Mouse (Mus musculus): ENCODE data around the gene Fgfr2. TPM values are rescaled to one million over a fixed set of nuclear protein-coding genes. Genes with fewer than 3 reads are reported as not detected.
A peak's percentile ranks its signal among the peaks of the same experiment; 100 is the strongest.

The Fgfr2 gene
- polyA plus RNA-seq, 1 experiment from 2014 or later: 47.9 TPM

DNA sequence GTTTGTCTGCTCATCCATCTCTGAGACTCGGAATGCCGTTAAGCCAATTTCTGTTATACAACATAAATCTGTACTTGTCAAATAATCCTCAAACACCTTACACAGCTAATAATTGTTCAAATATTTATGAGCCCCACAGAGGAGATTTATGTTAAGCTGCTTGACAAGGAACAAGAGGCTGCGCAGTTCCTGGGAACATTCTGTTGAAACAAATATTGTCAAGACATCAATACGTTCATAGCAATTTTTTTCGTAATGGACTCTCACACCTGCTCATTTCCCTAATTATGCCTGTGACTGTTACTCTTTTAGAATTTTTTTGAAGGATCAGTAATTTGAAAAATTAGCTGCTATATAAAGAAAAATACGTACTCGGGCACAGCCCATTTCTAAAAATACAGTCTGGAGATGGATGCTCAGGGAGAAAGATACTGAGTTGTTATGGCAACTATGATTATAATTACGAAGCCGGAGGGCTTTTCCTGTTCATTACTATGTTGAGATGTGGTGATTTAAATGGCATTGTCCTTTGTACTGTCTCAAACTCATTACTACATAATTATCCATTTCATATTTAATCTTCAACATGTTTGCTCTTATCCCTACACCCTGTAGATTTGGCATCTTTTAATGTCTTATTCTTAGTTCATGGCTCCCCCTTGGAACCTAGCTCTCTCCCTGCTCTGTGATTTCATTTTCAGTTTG, 964.7 kb downstream of the Fgfr2 start:
- Histone ChIP-seq H3K4me1 (peaks cover 30% of the 10 kb centered on the region), H3K9ac (no peak overlapping the region), H3K9me3 (replicated peaks) (no peaks in the 10 kb centered on the region), H3K4me2 (no peak overlapping the region), H3K27me3 (peaks cover 25% of the 10 kb centered on the region), H3K27ac (peak overlapping the region; percentile 73), H3K4me3 (no peak overlapping the region), H3K36me3 (ENCODE audit: poor library complexity, severe bottlenecking) (no peaks in the 10 kb centered on the region)
- 64% methylated on average over 9 of the region's 9 CpGs for WGBS
- ATAC-seq: peak; percentile 54

DNA sequence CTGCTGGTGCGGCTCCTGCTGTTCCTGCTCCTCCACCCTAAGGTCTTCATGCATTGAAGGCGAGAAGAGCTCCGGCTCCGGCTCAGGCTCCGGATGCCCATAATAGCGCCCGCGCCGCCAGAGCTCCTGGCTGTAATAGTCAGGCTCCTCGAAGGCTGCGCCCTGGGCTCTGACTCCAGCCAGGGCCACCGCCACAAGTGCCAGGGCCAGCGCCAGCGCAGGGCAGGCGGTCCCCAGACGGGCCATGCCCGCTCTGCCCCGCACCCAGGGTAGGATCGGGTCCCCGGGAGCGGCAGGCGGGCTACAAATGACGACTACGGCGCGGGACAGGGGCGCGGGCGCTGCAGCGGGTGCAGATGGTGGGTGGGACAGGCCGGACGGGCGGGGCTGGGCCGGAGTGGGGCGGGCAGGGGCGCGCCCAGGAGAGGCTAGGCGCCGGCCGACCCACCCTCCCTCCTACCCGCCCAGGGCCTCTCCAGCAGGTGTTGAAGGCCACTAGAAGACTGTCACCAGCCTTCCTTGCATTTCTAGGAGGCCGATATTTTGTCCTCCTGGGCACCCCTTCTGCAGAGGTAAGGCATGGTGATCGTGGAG, 968.7 kb downstream of the Fgfr2 start, which contains the start of gene Cpxm2:
TSS of gene Cpxm2 (minus strand) at position 372 of the 594 bp plus-strand sequence.
- Histone ChIP-seq H3K9me3 (replicated peaks) (no peaks in the 10 kb centered on the region), H3K4me2 (peak within 1 kb of the TSS; percentile 74), H3K4me1 (peaks cover 27% of the 10 kb centered on the region), H3K36me3 (ENCODE audit: poor library complexity, severe bottlenecking) (no peaks in the 10 kb centered on the region), H3K27ac (no peak within 1 kb of the TSS), H3K9ac (peak within 1 kb of the TSS; percentile 58), H3K4me3 (peak within 1 kb of the TSS; percentile 40), H3K27me3 (peaks cover 40% of the 10 kb centered on the region)
- WGBS: 3% methylated on average over 42 of the region's 43 CpGs
- ATAC-seq: peak; percentile 17; the same call in 1 of the 2 replicates

DNA sequence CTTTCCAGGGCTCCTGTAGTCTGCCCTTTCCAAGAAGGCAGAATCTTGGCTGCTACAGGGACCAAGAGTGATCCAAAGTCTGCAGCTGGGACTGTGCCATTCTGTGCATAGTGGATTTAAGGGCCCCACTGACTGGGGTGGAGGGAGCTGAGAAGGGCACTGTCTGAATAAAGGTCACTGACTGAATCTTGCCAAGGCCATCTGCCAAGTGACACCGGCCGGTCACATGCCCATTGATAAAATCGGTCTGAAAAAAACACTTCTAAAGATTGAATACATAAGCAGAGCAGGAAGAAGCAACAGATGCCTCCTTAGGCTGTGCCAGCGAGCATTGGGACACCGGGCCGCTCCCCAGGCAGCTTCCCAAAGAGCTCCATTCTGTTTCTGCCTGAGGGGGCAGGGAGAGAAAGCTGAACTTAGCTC, 969.4 kb downstream of the Fgfr2 start:
- no peaks in the 10 kb centered on the region for H3K36me3 ChIP-seq (ENCODE audit: poor library complexity, severe bottlenecking)
- H3K4me1 ChIP-seq: peaks cover 27% of the 10 kb centered on the region
- no peaks in the 10 kb centered on the region for H3K9me3 ChIP-seq (replicated peaks)
- H3K9ac ChIP-seq: no peak overlapping the region
- peak; percentile 48; the same call in 1 of the 2 replicates for ATAC-seq
- no peak overlapping the region for H3K27ac ChIP-seq
- 21% methylated on average over 6 of the region's 6 CpGs for WGBS
- H3K4me2 ChIP-seq: peak overlapping the region; percentile 74
- 0 out of 2 replicates have a peak overlapping the region, but pooled peaks have one; percentile 40 for H3K4me3 ChIP-seq
- peaks cover 40% of the 10 kb centered on the region for H3K27me3 ChIP-seq

DNA sequence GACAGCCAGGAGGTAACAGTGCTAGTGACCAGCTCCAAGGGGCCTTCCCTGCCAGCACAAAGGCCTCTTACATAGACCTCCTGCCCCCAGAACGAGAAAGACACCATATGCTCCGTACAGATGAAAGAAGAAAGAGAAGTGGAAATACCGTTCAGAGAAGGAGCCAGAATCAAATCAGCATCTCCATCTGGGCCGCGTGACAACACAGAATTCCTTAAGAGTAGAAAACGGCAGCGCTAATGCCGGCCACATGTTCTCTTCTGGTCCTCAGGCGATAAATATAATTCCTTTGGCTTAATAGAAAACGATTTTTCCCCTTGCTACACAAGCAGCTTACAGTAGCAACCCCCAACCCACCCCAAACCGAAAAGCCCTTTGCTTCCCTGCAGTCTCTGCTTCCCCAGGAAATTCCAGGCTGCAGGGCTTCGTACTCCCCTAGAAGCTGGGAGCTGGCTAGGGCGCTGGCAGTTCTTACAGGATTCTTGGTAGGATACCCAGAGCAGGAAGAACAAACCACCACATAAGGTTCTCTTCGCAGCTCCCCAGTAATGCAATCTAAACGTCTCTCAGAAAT, 977.8 kb downstream of the Fgfr2 start:
- 78% methylated on average over 15 of the region's 15 CpGs for WGBS
- no peak overlapping the region for H3K27ac ChIP-seq
- H3K36me3 ChIP-seq (ENCODE audit: poor library complexity, severe bottlenecking): no peaks in the 10 kb centered on the region
- no peak for ATAC-seq
- H3K9me3 ChIP-seq (replicated peaks): no peaks in the 10 kb centered on the region
- H3K9ac ChIP-seq: no peak overlapping the region
- H3K27me3 ChIP-seq: 0 out of 2 replicates have a peak, but pooled peaks cover 2% of the 10 kb centered on the region
- no peaks in the 10 kb centered on the region for H3K4me1 ChIP-seq
- no peak overlapping the region for H3K4me3 ChIP-seq
- no peak overlapping the region for H3K4me2 ChIP-seq

DNA sequence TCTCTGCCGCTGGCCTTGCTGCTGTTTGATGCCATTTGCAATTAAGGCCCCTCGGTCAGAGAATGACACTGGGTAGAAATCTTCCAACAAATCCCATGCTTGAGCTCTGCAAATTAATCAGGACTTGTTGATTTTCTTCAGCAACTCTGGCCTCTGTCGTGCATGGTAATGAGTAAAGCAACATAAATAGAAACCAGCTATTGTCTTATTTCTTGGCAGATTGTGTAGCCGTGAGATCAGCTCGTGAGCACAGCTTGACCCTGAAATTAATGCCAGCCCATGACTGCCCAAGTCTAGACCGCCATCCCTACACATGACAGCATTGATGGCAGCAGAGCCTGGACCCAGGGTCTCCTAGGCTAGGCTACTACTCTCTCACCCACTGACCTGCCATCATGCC, 994.5 kb downstream of the Fgfr2 start:
- 45% methylated on average over 6 of the region's 6 CpGs for WGBS
- no peaks in the 10 kb centered on the region for H3K27me3 ChIP-seq
- no peak overlapping the region for H3K9ac ChIP-seq
- no peak overlapping the region for H3K27ac ChIP-seq
- H3K4me1 ChIP-seq: peaks cover 13% of the 10 kb centered on the region
- no peak overlapping the region for H3K4me3 ChIP-seq
- peaks cover 4% of the 10 kb centered on the region; the same call in 1 of the 2 replicates for H3K9me3 ChIP-seq (replicated peaks)
- H3K36me3 ChIP-seq (ENCODE audit: poor library complexity, severe bottlenecking): no peaks in the 10 kb centered on the region
- no peak for ATAC-seq
- H3K4me2 ChIP-seq: no peak overlapping the region

DNA sequence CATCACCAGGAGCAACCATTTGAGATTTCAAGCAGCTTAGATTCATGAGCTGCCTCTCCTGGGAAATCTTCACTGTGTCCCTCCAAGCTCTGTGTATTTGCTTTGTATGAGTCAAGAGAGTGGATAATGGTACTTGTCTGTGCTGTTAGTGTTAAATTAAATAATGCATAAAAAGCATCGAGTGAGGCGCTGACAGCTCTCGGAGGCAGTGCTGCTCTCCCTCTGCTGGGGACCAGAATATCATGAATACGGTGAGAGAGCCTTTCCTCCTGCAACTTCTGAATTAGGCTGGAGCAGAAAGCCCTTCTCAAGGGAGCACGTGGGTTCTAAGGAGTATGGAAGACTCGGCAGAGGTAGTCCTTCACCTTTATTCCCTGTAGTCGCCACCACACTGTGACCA, 998.2 kb downstream of the Fgfr2 start:
- H3K4me3 ChIP-seq: no peak overlapping the region
- H3K27me3 ChIP-seq: 0 out of 2 replicates have a peak, but pooled peaks cover 4% of the 10 kb centered on the region
- H3K4me1 ChIP-seq: peaks cover 13% of the 10 kb centered on the region
- H3K36me3 ChIP-seq (ENCODE audit: poor library complexity, severe bottlenecking): no peaks in the 10 kb centered on the region
- H3K9me3 ChIP-seq (replicated peaks): no peaks in the 10 kb centered on the region
- H3K4me2 ChIP-seq: no peak overlapping the region
- H3K9ac ChIP-seq: no peak overlapping the region
- no peak overlapping the region for H3K27ac ChIP-seq
- WGBS: 77% methylated on average over 7 of the region's 7 CpGs
- ATAC-seq: no peak

DNA sequence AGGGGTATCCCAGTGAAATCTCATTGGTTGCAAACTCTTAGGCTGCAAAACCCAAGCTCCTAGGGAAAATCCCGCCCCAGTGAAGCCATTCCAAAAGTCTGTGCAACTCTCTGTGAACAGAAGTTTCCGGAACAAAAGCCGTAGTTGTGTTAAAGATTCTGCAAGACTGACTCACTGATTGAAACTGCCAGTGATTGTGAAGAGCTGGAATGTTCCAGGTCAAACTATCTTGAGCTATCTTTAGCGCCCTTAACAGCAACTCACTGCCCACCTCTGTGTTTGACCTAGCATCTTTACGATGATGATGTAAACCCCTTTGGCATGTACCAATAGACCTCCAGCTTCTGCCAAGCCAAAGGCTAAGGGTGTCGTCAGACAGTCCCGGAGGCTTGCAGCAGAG, 999.9 kb downstream of the Fgfr2 start:
- Histone ChIP-seq H3K4me2 (no peak overlapping the region), H3K9ac (no peak overlapping the region), H3K27me3 (0 out of 2 replicates have a peak, but pooled peaks cover 4% of the 10 kb centered on the region), H3K27ac (no peak overlapping the region), H3K36me3 (ENCODE audit: poor library complexity, severe bottlenecking) (no peaks in the 10 kb centered on the region), H3K4me1 (peaks cover 6% of the 10 kb centered on the region), H3K9me3 (replicated peaks) (no peaks in the 10 kb centered on the region), H3K4me3 (no peak overlapping the region)
- no peak for ATAC-seq
- WGBS: 85% methylated on average over 7 of the region's 7 CpGs

DNA sequence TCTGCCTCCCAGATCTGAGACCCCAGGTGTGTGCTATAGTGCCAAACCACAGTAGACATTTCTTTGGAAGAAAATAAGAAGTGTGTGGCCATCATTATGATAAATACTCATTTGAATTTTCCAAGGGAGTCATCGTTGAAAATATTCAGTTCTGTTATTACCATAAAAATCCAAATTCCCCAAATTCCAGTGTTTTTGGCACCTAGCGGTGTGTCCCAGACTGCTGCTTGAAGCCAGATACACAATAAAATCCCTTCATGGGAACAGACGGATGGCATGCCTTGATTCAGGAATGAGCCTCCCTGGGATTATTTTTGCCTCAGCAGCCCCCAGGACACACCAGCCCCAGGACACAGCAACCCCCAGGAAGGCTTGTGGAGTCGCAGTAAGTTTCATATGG, 1003.3 kb downstream of the Fgfr2 start:
- Histone ChIP-seq H3K9me3 (replicated peaks) (no peaks in the 10 kb centered on the region), H3K27me3 (0 out of 2 replicates have a peak, but pooled peaks cover 4% of the 10 kb centered on the region), H3K4me3 (no peak overlapping the region), H3K9ac (no peak overlapping the region), H3K36me3 (ENCODE audit: poor library complexity, severe bottlenecking) (no peaks in the 10 kb centered on the region), H3K27ac (no peak overlapping the region), H3K4me1 (no peaks in the 10 kb centered on the region), H3K4me2 (no peak overlapping the region)
- no peak for ATAC-seq
- 90% methylated on average over 4 of the region's 4 CpGs for WGBS

DNA sequence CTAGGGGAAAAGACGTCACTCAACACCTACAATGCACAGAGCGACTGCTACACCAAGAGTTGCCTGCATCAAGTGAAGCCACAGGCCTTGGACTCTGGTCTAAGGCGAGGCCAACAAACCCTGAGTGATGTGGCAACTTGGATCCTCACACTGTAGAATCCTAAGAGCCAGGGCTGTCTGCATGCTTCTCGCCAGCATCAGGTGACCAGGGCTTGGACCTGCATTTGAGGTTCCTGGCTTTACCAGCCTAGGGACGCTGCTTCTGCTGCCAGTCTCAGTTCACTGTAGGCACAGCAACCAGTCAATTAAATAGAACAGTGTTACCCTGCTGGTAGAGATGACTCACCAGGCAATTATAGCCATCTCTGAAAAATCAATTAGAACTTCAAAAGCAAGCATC, 1011.4 kb downstream of the Fgfr2 start:
- no peak overlapping the region for H3K4me3 ChIP-seq
- no peaks in the 10 kb centered on the region for H3K36me3 ChIP-seq (ENCODE audit: poor library complexity, severe bottlenecking)

DNA sequence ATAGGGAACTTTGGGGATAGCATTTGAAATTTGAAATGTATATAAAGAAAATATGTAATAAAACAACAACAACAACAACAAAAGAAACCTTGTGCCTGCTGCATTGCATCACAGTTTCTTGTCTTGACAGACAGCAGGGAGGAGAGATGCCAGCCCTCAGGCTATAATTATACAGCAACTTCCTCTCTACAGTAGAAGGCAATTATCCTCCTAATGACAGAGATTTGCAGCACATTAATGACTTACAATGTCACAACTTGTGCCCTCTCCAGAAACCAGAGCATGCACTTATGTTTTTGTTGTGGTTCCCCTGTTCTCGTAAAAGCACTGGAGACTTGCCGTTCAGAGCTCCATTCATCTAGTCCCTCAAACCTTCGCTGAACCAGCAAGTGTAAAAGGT, 1012.8 kb downstream of the Fgfr2 start:
- no peaks in the 10 kb centered on the region for H3K36me3 ChIP-seq (ENCODE audit: poor library complexity, severe bottlenecking)
- ATAC-seq: 0 out of 2 replicates have a peak, but pooled peaks have one; percentile 51
- H3K27ac ChIP-seq: peak overlapping the region; percentile 19; the same call in 1 of the 2 replicates
- no peak overlapping the region for H3K9ac ChIP-seq
- H3K4me3 ChIP-seq: no peak overlapping the region
- H3K27me3 ChIP-seq: no peaks in the 10 kb centered on the region
- H3K9me3 ChIP-seq (replicated peaks): no peaks in the 10 kb centered on the region
- H3K4me1 ChIP-seq: peaks cover 4% of the 10 kb centered on the region; the same call in 1 of the 2 replicates
- H3K4me2 ChIP-seq: no peak overlapping the region
- WGBS: 40% methylated on average over 3 of the region's 3 CpGs

More for the DNA sequence above, 1011.4 kb downstream of the Fgfr2 start:
- H3K4me2 ChIP-seq: no peak overlapping the region
- H3K9ac ChIP-seq: no peak overlapping the region
- H3K27ac ChIP-seq: no peak overlapping the region
- ATAC-seq: no peak
- 65% methylated on average over 5 of the region's 5 CpGs for WGBS
- H3K4me1 ChIP-seq: peaks cover 4% of the 10 kb centered on the region; the same call in 1 of the 2 replicates
- no peaks in the 10 kb centered on the region for H3K27me3 ChIP-seq
- H3K9me3 ChIP-seq (replicated peaks): no peaks in the 10 kb centered on the region

DNA sequence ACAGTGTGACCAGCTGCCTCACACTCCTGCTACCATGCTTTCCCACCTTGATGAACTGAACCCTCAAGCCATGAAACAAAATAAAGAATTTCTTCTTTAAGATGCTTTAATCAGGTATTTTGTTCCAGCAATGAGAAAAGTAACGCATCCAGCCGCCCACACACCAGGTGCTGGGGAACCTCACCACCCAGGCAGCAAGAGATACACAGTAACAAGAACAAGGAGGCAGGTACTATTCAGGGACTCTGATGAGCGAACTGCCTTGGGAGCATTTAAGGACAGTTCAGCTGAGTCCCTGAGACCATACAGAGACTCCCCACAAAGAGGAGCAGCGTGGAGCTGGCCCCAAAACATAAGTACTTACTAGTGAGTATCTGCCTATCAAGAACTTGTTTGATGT, 1016.3 kb downstream of the Fgfr2 start:
- ATAC-seq: no peak
- no peaks in the 10 kb centered on the region for H3K36me3 ChIP-seq (ENCODE audit: poor library complexity, severe bottlenecking)
- peaks cover 4% of the 10 kb centered on the region; the same call in 1 of the 2 replicates for H3K4me1 ChIP-seq
- no peaks in the 10 kb centered on the region for H3K9me3 ChIP-seq (replicated peaks)
- 88% methylated on average over 4 of the region's 4 CpGs for WGBS
- no peaks in the 10 kb centered on the region for H3K27me3 ChIP-seq
- H3K4me3 ChIP-seq: no peak overlapping the region
- H3K27ac ChIP-seq: no peak overlapping the region
- H3K4me2 ChIP-seq: no peak overlapping the region
- no peak overlapping the region for H3K9ac ChIP-seq

DNA sequence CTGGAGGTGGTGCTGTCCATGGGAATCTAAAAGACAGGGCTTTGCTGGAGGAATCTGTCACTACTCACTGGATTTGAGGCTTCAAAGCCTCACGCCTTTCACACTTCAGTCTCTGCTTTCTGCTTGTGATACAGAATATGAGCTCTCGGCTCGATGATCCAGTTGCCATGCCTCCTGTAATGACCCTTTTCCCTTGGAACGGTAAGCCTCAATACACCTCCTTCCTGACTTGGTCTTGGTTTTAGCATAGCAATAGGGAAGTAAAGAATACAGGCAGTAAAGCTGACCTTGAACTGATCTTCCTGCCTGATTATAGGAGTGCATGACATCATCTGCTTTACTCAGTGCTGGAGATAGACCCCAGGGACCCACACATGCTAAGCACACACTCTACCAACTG, 1017.8 kb downstream of the Fgfr2 start:
- 83% methylated on average over 4 of the region's 4 CpGs for WGBS
- Histone ChIP-seq H3K27ac (no peak overlapping the region), H3K4me2 (no peak overlapping the region), H3K27me3 (no peaks in the 10 kb centered on the region), H3K9me3 (replicated peaks) (no peaks in the 10 kb centered on the region), H3K4me3 (no peak overlapping the region), H3K4me1 (peaks cover 1% of the 10 kb centered on the region; the same call in 1 of the 2 replicates), H3K9ac (no peak overlapping the region), H3K36me3 (ENCODE audit: poor library complexity, severe bottlenecking) (no peaks in the 10 kb centered on the region)
- ATAC-seq: no peak

All from forebrain, embryonic 13.5 days (tissue).